Mouse (Mus musculus) hindbrain, embryonic 14.5 days (tissue): Measurements from ENCODE around the gene Gipr. TPM values are rescaled to one million over a fixed set of nuclear protein-coding genes. Genes with fewer than 3 reads are reported as not detected.
A peak's percentile ranks its signal among the peaks of the same experiment; 100 is the strongest.
"Not testable (repeated sequence)": the region's sequence is repeated elsewhere in the genome, so short reads cannot be mapped to it uniquely, and the experiment has no call there.

Experiments used
- ATAC-seq: fragments of 200-750 bp; cut with Nextera tagmentation; 2 replicates; pipeline ENCODE4 v1.8.0; 2017; ENCODE audit warnings: moderate number of reproducible peaks, mild to moderate bottlenecking, moderate TSS enrichment, moderate library complexity; ENCODE audit not compliant: low FRiP score
- DNase-seq: peaks from one replicate; pipeline ENCODE4 v3.0.0-alpha.2; 2015; ENCODE audit warnings: low spot score
- H3K27ac ChIP-seq: fragments of 300-500 bp; sonication (generic); 2 replicates; pipeline ENCODE4 v1.5.1; 2014; ENCODE audit warnings: mild to moderate bottlenecking, moderate library complexity
- H3K27me3 ChIP-seq: fragments of 300-500 bp; sonication (generic); 2 replicates; pipeline ENCODE4 v1.6.1; 2014; ENCODE audit warnings: mild to moderate bottlenecking, low read length, mixed read lengths; ENCODE audit not compliant: control insufficient read depth, insufficient read depth
- H3K36me3 ChIP-seq: fragments of 300-500 bp; sonication (generic); replicated peaks from 2 replicates; pipeline ENCODE4 v1.6.1; 2014; ENCODE audit not compliant: control insufficient read depth, insufficient read depth
- H3K4me1 ChIP-seq: fragments of 300-500 bp; sonication (generic); replicated peaks from 2 replicates; pipeline ENCODE4 v1.6.1; 2014; ENCODE audit warnings: antibody characterized with exemption, low read length, mixed read lengths; ENCODE audit not compliant: control insufficient read depth, insufficient read depth
- H3K4me2 ChIP-seq: fragments of 300-500 bp; sonication (generic); replicated peaks from 2 replicates; pipeline ENCODE4 v1.6.1; 2014; ENCODE audit warnings: mild to moderate bottlenecking, moderate library complexity
- H3K4me3 ChIP-seq: fragments of 300-500 bp; sonication (generic); replicated peaks from 2 replicates; pipeline ENCODE4 v1.5.1; 2014; ENCODE audit warnings: mild to moderate bottlenecking, low read length
- H3K9ac ChIP-seq: fragments of 300-500 bp; sonication (generic); 2 replicates; pipeline ENCODE4 v1.6.1; 2014
- H3K9me3 ChIP-seq: fragments of 300-500 bp; sonication (generic); 2 replicates; pipeline ENCODE4 v1.6.1; 2016; ENCODE audit warnings: low read length; ENCODE audit not compliant: control insufficient read depth
- WGBS: fragments of 180-500 bp; shearing (Covaris S2); extraction: QIAGEN DNeasy Blood & Tissue Kit; methylation state at CpG from one replicate; pipeline ENCODE4 v1.1.7; 2014; 5-methylcytosine and 5-hydroxymethylcytosine counted together
- polyA plus RNA-seq: library from polyadenylated mRNA; unstranded; fragments of >200 nt; fragmentation: Nextera tagmentation; extraction: Ambion mirVana; gene quantifications from 2 replicates; pipeline ENCODE4 v1.2.1, GENCODE M21; 2014

Gipr gene
- polyA plus RNA-seq, 1 experiment from 2014 or later: 0.62 TPM

DNA sequence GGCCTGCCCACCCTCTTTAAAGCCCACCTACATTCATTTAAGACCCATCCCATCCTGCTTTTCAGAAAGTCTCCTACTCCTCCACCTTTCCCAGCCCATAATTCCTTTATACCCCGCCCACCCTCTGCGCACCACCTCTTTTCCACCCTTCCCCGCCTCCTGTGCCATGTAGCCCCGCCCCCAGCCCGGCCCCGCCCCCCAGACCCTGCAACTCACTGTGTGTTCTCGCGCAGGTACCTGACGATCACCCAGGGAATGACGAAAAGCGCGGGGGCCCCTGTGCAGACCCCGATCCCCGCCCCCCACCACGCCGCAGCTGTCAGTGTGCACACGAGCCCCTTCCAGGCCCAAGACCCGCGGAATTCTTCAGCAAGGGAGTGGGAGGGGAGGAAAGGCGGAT is 5.8 kb downstream of the Gipr start:
- Histone ChIP-seq H3K4me3 (peak overlapping the region; percentile 32), H3K36me3 (peaks cover 1% of the 10 kb centered on the region; the same call in 1 of the 2 replicates), H3K27me3 (peaks cover 38% of the 10 kb centered on the region), H3K4me1 (peaks cover 17% of the 10 kb centered on the region; the same call in 1 of the 2 replicates), H3K9ac (peak overlapping the region; percentile 58), H3K9me3 (no peaks in the 10 kb centered on the region), H3K4me2 (peak overlapping the region; percentile 55), H3K27ac (no peak overlapping the region)
- ATAC-seq (peak; percentile 26; the same call in 1 of the 2 replicates), DNase-seq (peak; percentile 25)
- WGBS: under 1% methylated on average over 19 of the region's 20 CpGs

GRCm38 (mm10) chr7:19159411-19159810 is 6.5 kb downstream of the Gipr start:
- no peaks in the 10 kb centered on the region for H3K9me3 ChIP-seq
- peak overlapping the region; percentile 32; the same call in 1 of the 2 replicates for H3K4me3 ChIP-seq
- H3K36me3 ChIP-seq: peaks cover 8% of the 10 kb centered on the region; the same call in 1 of the 2 replicates
- no peak overlapping the region for H3K9ac ChIP-seq
- peak overlapping the region; percentile 55 for H3K4me2 ChIP-seq
- H3K4me1 ChIP-seq: peaks cover 11% of the 10 kb centered on the region; the same call in 1 of the 2 replicates
- no peak overlapping the region for H3K27ac ChIP-seq
- ATAC-seq (no peak), DNase-seq (no peak)
- WGBS: 15% methylated on average over 18 of the region's 18 CpGs
- H3K27me3 ChIP-seq: peaks cover 31% of the 10 kb centered on the region

- Histone ChIP-seq H3K36me3 (peaks cover 16% of the 10 kb centered on the region), H3K4me1 (0 out of 2 replicates have a peak, but pooled peaks cover 8% of the 10 kb centered on the region), H3K27me3 (peaks cover 23% of the 10 kb centered on the region), H3K27ac (no peak overlapping the region), H3K4me2 (no peak overlapping the region), H3K9ac (no peak overlapping the region), H3K9me3 (no peaks in the 10 kb centered on the region), H3K4me3 (no peak overlapping the region)
- no peak for DNase-seq
- no peak for ATAC-seq
- 65% methylated on average over 11 of the region's 11 CpGs for WGBS
These were observed 7.3 kb downstream of the Gipr start for GRCm38 (mm10) chr7:19158601-19159000.

DNA sequence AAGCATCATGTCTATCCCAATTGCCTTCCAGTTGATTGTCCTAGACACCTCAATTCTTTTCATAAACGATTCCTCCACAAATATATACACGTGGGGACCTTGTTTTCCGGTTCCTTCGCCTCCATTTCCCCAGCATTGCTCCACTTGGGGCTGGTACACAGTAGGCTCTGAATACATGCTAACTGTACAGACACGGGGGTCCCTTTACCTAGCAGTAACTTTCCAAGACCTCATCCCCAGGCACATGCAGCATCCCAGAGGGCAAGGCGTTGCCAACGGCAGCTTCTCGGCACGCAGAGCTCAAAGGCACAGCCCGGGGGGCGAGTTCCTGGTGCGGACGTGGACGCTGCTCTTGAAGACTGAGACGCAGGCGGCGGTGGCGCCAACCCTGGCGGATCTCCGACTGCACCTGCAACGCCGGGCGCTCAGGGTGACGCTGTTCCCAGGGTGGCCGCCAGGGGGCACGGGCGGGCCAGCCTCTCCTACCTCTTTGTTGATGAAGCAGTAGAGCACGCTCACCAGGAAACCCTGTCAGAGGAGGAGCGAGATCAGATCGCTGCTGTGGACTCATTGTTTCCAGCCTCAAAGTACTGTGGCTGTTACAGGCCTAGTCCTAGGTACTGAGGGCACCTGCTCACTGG is 8.6 kb downstream of the Gipr start:
- Histone ChIP-seq H3K4me1 (0 out of 2 replicates have a peak, but pooled peaks cover 8% of the 10 kb centered on the region), H3K4me3 (peak overlapping the region; percentile 10; the same call in 1 of the 2 replicates), H3K36me3 (peaks cover 28% of the 10 kb centered on the region), H3K9ac (peak overlapping the region; percentile 44), H3K27me3 (peaks cover 17% of the 10 kb centered on the region), H3K4me2 (peak overlapping the region; percentile 46), H3K27ac (peak overlapping the region; percentile 52), H3K9me3 (no peaks in the 10 kb centered on the region)
- WGBS: 6% methylated on average over 30 of the region's 30 CpGs
- peak; percentile 83 for DNase-seq
- ATAC-seq: peak; percentile 72

DNA sequence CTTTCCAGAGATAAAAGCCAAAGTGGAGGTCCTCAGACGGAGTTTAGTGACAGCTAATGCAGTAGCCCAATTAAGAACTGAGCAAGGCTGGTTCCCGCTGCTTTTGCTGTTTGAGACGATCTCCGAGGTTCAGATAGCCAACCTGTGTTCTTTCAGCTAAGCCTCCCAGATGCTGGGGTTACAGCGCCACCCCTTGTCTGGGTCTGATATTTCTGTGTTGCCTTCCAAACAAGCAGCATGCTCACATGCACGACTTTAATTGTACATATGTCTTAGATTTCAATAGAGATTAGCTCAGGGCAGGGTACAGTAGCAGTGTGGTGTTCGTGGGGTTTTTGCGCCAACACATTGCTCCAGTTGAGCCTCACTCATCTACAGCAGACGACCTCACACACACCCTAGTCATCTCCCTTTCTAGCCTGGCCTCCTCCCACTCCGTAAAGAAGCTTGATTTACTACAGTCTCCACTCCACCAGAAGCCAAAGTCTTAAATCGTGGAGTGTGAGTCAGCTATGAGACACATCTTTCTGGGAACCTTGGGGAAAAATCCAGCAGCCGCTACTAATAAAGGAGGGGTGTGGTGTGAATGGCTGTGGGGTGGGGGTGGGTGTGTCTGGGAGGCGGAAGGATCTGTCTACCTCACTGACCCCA is 10.0 kb downstream of the Gipr start:
- Histone ChIP-seq H3K4me3 (no peak overlapping the region), H3K4me2 (no peak overlapping the region), H3K27ac (no peak overlapping the region), H3K9ac (no peak overlapping the region), H3K9me3 (no peaks in the 10 kb centered on the region), H3K27me3 (peaks cover 17% of the 10 kb centered on the region), H3K36me3 (peaks cover 39% of the 10 kb centered on the region), H3K4me1 (0 out of 2 replicates have a peak, but pooled peaks cover 8% of the 10 kb centered on the region)
- DNase-seq: no peak
- 66% methylated on average over 13 of the region's 13 CpGs for whole genome bisulfite sequencing
- ATAC-seq: no peak

DNA sequence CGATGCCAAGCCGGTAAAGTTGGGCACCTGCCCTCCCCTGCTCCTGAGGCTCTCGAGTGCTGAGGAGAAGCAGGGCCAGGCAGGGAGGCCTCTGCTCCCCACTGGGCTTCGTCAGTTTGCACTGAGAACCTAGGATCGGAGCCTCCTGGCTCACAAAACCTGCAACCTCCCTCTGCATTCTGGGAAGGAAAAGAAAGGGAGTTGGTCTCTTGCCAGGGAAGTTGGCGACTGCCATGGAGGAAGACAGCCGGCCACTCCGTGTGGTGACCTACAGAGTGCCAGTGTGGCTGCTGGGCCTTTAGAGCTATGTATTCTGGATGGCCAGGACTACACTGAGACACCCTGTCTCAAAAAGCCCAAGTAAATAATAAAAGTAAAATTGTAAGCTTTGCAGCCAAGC is 11.1 kb downstream of the Gipr start:
- Histone ChIP-seq H3K9me3 (no peaks in the 10 kb centered on the region), H3K27me3 (peaks cover 5% of the 10 kb centered on the region), H3K9ac (no peak overlapping the region), H3K36me3 (peaks cover 39% of the 10 kb centered on the region), H3K4me1 (peaks cover 11% of the 10 kb centered on the region), H3K27ac (no peak overlapping the region), H3K4me3 (no peak overlapping the region), H3K4me2 (no peak overlapping the region)
- DNase-seq (no peak), ATAC-seq (no peak)
- WGBS: 76% methylated on average over 8 of the region's 8 CpGs

DNA sequence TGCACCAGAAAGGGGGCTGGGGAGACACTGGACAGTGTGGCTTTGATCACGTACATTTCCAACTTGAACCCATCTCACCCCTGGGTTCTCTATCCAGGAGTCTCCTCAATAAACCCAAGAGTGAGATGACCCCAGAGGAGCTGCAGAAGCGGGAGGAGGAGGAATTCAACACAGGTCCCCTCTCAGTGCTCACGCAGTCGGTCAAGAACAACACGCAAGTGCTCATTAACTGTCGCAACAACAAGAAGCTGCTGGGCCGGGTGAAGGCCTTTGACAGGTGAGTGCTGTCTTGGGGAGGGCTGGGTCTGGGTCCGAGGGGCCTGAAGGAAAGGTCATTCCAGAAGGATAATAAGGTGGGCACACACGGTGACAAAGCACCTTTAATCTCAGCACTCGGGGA is 14.8 kb downstream of the Gipr start:
- not testable (repeated sequence) for ATAC-seq, H3K4me2 ChIP-seq, DNase-seq, H3K4me3 ChIP-seq, H3K27me3 ChIP-seq, H3K27ac ChIP-seq, H3K9ac ChIP-seq, H3K9me3 ChIP-seq
- peaks cover 39% of the 10 kb centered on the region for H3K36me3 ChIP-seq
- H3K4me1 ChIP-seq: peaks cover 18% of the 10 kb centered on the region
- 92% methylated on average over 10 of the region's 10 CpGs for WGBS

DNA sequence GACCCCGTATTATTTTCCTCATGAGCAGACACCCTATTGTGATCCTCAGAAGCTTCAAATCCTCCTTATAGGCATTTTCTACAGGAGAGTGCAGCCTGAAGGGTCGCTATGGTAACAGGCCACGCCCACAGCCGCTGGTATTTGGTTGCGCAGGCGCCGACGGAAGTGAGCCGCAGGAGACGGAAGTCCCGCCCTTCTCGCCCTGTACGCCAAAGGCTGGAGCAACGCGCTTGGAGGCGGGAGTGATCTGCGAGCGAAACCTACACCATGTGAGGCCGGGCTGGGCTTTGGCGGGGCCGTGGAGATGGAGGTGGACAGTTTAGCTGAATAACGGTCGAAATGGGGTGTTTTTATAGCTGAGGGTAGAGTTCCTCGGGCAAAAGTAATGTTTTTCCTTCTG is 16.3 kb downstream of the Gipr start, which contains the start of gene Snrpd2:
Snrpd2 (plus strand) TSS at position 97 of the 400 bp plus-strand sequence.
- H3K36me3 ChIP-seq: peaks cover 43% of the 10 kb centered on the region
- peak within 1 kb of the TSS; percentile 59 for H3K4me3 ChIP-seq
- DNase-seq: peak; percentile 99
- ATAC-seq: peak; percentile 89
- WGBS: under 1% methylated on average over 24 of the region's 24 CpGs
- peak within 1 kb of the TSS; percentile 73 for H3K4me2 ChIP-seq
- no peaks in the 10 kb centered on the region for H3K9me3 ChIP-seq
- peak within 1 kb of the TSS; percentile 74 for H3K9ac ChIP-seq
- H3K4me1 ChIP-seq: peaks cover 18% of the 10 kb centered on the region
- peak within 1 kb of the TSS; percentile 81 for H3K27ac ChIP-seq
- H3K27me3 ChIP-seq: no peaks in the 10 kb centered on the region

DNA sequence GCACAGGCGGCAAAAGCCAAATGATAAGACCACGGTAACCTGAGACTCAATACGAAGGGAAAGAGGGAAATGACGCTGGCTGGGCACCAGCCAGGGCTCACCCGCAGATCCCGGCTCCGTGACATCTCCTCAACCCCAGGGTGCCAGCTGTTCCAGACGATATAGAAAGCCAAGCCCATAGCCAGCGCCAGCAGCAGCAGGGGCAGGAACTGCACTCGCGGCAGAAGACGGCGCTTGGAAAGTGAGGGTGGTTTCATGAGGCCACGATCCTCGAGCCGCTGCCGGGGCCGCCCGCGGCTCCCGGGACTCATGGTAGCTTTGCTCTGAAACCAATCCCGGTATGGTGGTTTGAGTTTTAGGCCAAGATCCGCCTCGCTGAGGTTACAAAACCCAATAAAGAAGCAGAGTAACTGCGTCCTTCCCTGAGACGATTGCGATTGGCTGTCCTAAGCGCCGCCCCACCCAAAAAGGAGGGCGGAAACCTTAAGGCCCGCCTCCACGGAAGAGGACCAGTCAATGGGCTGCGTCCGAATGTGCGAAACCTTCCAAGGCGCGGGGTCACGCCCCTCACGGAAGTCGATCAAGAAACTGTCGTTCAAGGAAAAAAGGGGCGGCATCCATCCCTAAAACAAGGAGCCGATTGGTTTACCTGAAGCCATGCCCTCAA is 16.9 kb downstream of the Gipr start, which contains the start of gene Qpctl:
Qpctl (minus strand) TSS at position 417 of the 667 bp plus-strand sequence.
- peak within 1 kb of the TSS; percentile 73 for H3K4me2 ChIP-seq
- peaks cover 18% of the 10 kb centered on the region for H3K4me1 ChIP-seq
- peak within 1 kb of the TSS; percentile 74 for H3K9ac ChIP-seq
- H3K36me3 ChIP-seq: peaks cover 37% of the 10 kb centered on the region
- H3K27ac ChIP-seq: peak within 1 kb of the TSS; percentile 81
- no peaks in the 10 kb centered on the region for H3K9me3 ChIP-seq
- no peaks in the 10 kb centered on the region for H3K27me3 ChIP-seq
- WGBS: under 1% methylated on average over 43 of the region's 43 CpGs
- ATAC-seq: peak; percentile 97
- H3K4me3 ChIP-seq: peak within 1 kb of the TSS; percentile 59
- peak; percentile 95 for DNase-seq
